Mouse (Mus musculus): ENCODE results near the gene Gm9780. TPM values are rescaled to one million over a fixed set of nuclear protein-coding genes. Genes with fewer than 3 reads are reported as not detected.
"Not testable (repeated sequence)": the region's sequence is repeated elsewhere in the genome, so short reads cannot be mapped to it uniquely, and the experiment has no call there.

Gm9780 gene
- polyA plus RNA-seq (2015; fragmentation: Nextera tagmentation; extraction: Ambion mirVana), result 22.3 and 36.1 TPM in 2 replicates

DNA sequence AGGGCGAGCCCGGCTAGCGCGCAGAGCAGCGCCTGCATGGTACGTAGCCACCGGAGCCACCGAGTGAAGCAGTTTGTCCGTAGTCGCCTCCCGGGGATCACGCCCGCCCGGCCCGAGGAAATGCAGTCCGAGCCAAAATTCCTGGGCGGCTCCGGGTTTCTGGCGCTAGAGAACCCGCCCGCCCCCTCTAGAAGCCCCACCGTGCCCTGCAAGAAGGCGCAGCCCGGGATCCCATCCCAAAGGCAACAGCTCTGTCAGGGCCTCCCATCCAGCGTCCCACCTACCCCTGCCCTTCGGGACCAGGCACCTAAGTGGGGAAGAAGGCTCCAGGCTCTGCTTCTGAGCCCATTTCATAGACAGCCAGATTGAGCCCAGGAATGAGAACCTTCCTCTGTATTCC is at the start of gene Gm9780:
Gm9780 (minus strand) TSS at position 101 of the 400 bp plus-strand sequence.
- WGBS, result no CpG with 5 or more reads among the region's 26 CpGs
- H3K9me3 ChIP-seq (replicated peaks); H3K4me3 ChIP-seq (replicated peaks); H3K4me1 ChIP-seq; H3K27me3 ChIP-seq; H3K4me2 ChIP-seq; H3K9ac ChIP-seq; H3K27ac ChIP-seq; H3K36me3 ChIP-seq; ATAC-seq (replicated peaks; ENCODE audit: low FRiP score): not testable (repeated sequence)

- H3K9me3 ChIP-seq (replicated peaks); H3K9ac ChIP-seq; H3K4me1 ChIP-seq; H3K4me3 ChIP-seq (replicated peaks); H3K27me3 ChIP-seq; H3K4me2 ChIP-seq; H3K36me3 ChIP-seq; H3K27ac ChIP-seq; ATAC-seq (replicated peaks; ENCODE audit: low FRiP score): not testable (repeated sequence)
- WGBS, result no CpG with 5 or more reads among the region's 1 CpGs
Measured at GRCm38 (mm10) chr14:26081997-26082396, 39.5 kb upstream of the Gm9780 start, which contains the start of gene Cphx3. Gene Cphx3, plus strand, starts transcription at chr14:26082297.

DNA sequence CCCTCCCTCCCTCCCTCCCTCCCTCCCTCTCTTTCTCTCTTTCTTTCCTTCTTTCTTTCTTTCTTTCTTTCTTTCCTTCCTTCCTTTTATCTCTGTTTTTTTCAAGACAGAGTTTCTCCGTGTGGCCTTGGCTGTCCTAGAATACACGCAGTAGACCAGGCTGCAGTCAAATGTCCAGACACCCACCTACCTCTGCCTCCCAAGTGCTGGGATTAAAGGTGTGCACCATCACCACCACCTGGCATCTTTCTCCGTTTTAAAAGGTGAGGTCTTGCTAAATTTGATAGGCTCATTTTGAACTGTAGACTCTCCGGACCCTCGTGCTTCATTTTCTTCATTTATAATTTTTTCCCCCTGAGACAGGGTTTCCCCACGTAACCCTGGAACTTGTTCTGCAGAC is 38.7 kb upstream of the Gm9780 start, which contains the start of gene Cphx2:
Cphx2 (plus strand) TSS at position 301 of the 400 bp plus-strand sequence.
- H3K4me2 ChIP-seq; ATAC-seq (replicated peaks; ENCODE audit: low FRiP score); H3K27me3 ChIP-seq; H3K4me3 ChIP-seq (replicated peaks); H3K9me3 ChIP-seq (replicated peaks); H3K4me1 ChIP-seq; H3K27ac ChIP-seq; H3K36me3 ChIP-seq; H3K9ac ChIP-seq: not testable (repeated sequence)
- no CpG with 5 or more reads among the region's 6 CpGs for WGBS

GRCm38 (mm10) chr14:26076620-26077390 is 34.3 kb upstream of the Gm9780 start:
- ATAC-seq (replicated peaks; ENCODE audit: low FRiP score); H3K27ac ChIP-seq; H3K27me3 ChIP-seq; H3K36me3 ChIP-seq; H3K4me3 ChIP-seq (replicated peaks); H3K4me2 ChIP-seq; H3K9ac ChIP-seq; H3K9me3 ChIP-seq (replicated peaks); H3K4me1 ChIP-seq: not testable (repeated sequence)
- WGBS, result no CpG with 5 or more reads among the region's 5 CpGs

GRCm38 (mm10) chr14:26067325-26067633 is 24.8 kb upstream of the Gm9780 start, which contains the start of gene Tmem254c:
Gene Tmem254c, minus strand, starts transcription at chr14:26067355.
- H3K4me1 ChIP-seq; H3K4me2 ChIP-seq; H3K36me3 ChIP-seq; H3K4me3 ChIP-seq (replicated peaks); H3K27me3 ChIP-seq; H3K27ac ChIP-seq; H3K9me3 ChIP-seq (replicated peaks); H3K9ac ChIP-seq: not testable (repeated sequence)
- ATAC-seq (replicated peaks; ENCODE audit: low FRiP score), result peak; percentile 80; the same call in 1 of the 2 replicates
- WGBS, result no CpG with 5 or more reads among the region's 10 CpGs

- not testable (repeated sequence) for H3K9me3 ChIP-seq (replicated peaks); H3K27me3 ChIP-seq; H3K36me3 ChIP-seq; H3K9ac ChIP-seq; H3K27ac ChIP-seq; H3K4me1 ChIP-seq; H3K4me2 ChIP-seq; H3K4me3 ChIP-seq (replicated peaks)
- no CpG with 5 or more reads among the region's 44 CpGs for WGBS
- peak; percentile 78 for ATAC-seq (replicated peaks; ENCODE audit: low FRiP score)
Measured at GRCm38 (mm10) chr14:26066574-26067324, 24.2 kb upstream of the Gm9780 start.

GRCm38 (mm10) chr14:26059362-26059761 is 16.9 kb upstream of the Gm9780 start:
- H3K36me3 ChIP-seq; H3K4me1 ChIP-seq; H3K9ac ChIP-seq; H3K4me2 ChIP-seq; ATAC-seq (replicated peaks; ENCODE audit: low FRiP score); H3K9me3 ChIP-seq (replicated peaks); H3K4me3 ChIP-seq (replicated peaks); H3K27ac ChIP-seq; H3K27me3 ChIP-seq: not testable (repeated sequence)
- WGBS, result no CpG with 5 or more reads among the region's 6 CpGs

DNA sequence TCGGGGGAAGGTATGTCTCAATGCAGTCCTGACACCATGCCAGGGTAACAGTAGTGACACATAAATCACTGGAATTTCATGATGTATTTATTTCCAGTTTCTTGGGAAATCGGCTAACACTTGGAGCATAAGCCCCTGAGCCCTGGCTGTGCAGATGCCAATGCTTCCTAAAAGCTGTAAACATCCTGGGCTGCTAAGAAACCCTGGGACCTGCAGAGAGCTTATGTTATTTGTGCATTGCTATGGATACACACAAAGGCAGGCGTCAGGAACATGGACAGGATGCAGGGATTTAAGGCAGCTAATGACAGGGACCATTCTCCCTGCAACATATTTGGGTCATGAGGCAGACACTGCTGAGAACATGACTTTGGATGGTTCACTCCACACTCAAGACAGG is 15.7 kb upstream of the Gm9780 start:
- H3K4me3 ChIP-seq (replicated peaks); H3K9ac ChIP-seq; H3K36me3 ChIP-seq; H3K4me2 ChIP-seq; H3K27me3 ChIP-seq; ATAC-seq (replicated peaks; ENCODE audit: low FRiP score); H3K4me1 ChIP-seq; H3K9me3 ChIP-seq (replicated peaks); H3K27ac ChIP-seq: not testable (repeated sequence)
- WGBS, result no CpG with 5 or more reads among the region's 3 CpGs

- H3K9ac ChIP-seq; H3K4me1 ChIP-seq; ATAC-seq (replicated peaks; ENCODE audit: low FRiP score); H3K9me3 ChIP-seq (replicated peaks); H3K27ac ChIP-seq; H3K4me2 ChIP-seq; H3K36me3 ChIP-seq; H3K4me3 ChIP-seq (replicated peaks); H3K27me3 ChIP-seq: not testable (repeated sequence)
- WGBS, result no CpG with 5 or more reads among the region's 9 CpGs
Measured at GRCm38 (mm10) chr14:26048767-26049166, 6.3 kb upstream of the Gm9780 start.

DNA sequence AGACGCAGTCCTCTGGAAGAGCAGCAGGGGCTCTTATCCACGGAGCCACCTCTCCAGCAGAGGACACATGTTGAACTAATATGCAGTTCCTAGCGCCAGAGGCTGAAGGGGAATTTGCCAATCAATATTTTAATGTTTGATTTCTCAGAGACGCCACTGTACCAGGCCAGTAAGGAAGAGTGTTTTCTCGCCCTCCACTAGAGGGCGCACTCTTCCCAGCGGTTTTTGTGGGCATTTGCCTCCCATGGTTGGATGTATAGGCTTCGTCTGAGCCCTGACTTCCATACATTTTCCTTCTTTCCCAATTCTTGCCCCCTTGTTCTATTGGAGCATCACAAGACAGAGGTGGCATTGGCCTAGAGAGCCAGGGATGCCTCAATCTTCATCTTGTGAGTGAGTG is 4.5 kb upstream of the Gm9780 start:
- not testable (repeated sequence) for H3K9me3 ChIP-seq (replicated peaks); ATAC-seq (replicated peaks; ENCODE audit: low FRiP score); H3K36me3 ChIP-seq; H3K27ac ChIP-seq; H3K9ac ChIP-seq; H3K27me3 ChIP-seq; H3K4me2 ChIP-seq; H3K4me1 ChIP-seq; H3K4me3 ChIP-seq (replicated peaks)
- no CpG with 5 or more reads among the region's 8 CpGs for WGBS

DNA sequence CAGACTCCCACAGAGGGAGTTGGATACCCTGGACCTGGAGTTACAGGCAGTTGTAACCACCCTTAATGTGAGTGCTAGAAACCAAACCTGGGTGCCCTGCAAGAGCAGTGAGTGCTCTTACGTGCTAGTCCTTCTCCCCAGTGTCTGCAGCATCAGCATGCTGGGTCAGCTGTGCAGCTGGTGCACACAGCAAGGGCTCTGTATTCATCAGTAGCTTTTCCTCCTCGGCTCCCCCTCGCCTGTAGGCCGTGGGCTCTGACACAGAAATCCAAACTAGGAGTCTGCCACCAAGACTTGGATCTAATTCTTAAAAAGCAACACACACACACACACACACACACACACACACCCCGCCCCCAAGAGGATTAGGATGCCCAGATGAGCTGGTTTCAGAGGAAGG is 2.5 kb upstream of the Gm9780 start:
- no CpG with 5 or more reads among the region's 5 CpGs for WGBS
- H3K4me2 ChIP-seq; H3K27ac ChIP-seq; H3K4me1 ChIP-seq; H3K9me3 ChIP-seq (replicated peaks); ATAC-seq (replicated peaks; ENCODE audit: low FRiP score); H3K9ac ChIP-seq; H3K27me3 ChIP-seq; H3K36me3 ChIP-seq; H3K4me3 ChIP-seq (replicated peaks): not testable (repeated sequence)

GRCm38 (mm10) chr14:26035439-26035838 is 7.1 kb downstream of the Gm9780 start:
- ATAC-seq (replicated peaks; ENCODE audit: low FRiP score); H3K9ac ChIP-seq; H3K27me3 ChIP-seq; H3K36me3 ChIP-seq; H3K4me3 ChIP-seq (replicated peaks); H3K4me2 ChIP-seq; H3K4me1 ChIP-seq; H3K9me3 ChIP-seq (replicated peaks); H3K27ac ChIP-seq: not testable (repeated sequence)
- no CpG with 5 or more reads among the region's 6 CpGs for WGBS

Measured in kidney, embryonic 15.5 days (tissue).